Mouse (Mus musculus): ENCODE data around the gene Srgn. TPM values are rescaled to one million over a fixed set of nuclear protein-coding genes. Genes with fewer than 3 reads are reported as not detected.
A peak's percentile ranks its signal among the peaks of the same experiment; 100 is the strongest.
"Not testable (repeated sequence)": the region's sequence is repeated elsewhere in the genome, so short reads cannot be mapped to it uniquely, and the experiment has no call there.

The Srgn gene
- total RNA-seq, 2 experiments from 2014 or later, result 8.0 to 10.0 TPM

DNA sequence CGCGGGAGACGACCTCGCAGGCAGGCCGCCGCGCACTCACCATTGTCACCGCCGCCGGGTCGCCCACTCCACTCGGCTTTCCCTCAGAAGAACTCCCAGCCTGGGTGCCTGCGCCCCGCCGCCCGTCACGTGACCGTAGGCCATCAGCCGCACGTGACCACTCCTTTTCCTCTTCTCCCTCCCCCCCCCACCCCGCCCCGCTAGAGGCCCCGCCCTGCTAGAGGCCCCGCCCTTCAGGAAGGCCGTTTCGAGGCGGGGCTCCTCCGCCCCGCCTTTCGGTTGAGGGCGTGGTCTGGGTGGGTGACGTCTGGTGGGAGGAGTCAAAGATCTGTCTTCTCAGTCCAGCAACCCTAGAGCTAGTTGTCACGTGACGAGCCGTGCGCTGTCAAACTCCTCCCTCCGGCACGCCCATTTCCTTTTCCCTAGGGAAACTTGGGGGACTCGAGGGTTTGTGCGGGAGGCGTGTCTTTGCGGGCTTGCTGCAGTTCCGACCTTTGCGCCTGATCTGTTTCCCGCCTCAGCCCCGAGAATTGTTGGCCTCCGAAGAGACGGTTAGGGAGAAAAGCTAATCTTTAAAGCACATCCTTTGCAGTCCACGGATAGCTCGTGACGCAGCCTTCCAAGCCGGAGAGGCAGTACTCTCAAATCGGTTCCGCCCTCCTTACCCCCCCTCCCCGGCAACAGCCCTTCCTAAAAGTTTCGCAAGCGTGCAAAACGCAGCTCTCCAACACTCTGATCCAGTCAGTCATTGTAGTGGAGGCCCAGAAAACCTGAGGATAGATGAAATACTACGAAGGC is 40.4 kb downstream of the Srgn start, which contains the start of gene Vps26a:
Gene Vps26a, minus strand, starts transcription at position 188 of the 798 bp plus-strand sequence.
- DNase-seq (ENCODE audit: low spot score in 2 of 2), result peak; percentile 97 to 98

DNA sequence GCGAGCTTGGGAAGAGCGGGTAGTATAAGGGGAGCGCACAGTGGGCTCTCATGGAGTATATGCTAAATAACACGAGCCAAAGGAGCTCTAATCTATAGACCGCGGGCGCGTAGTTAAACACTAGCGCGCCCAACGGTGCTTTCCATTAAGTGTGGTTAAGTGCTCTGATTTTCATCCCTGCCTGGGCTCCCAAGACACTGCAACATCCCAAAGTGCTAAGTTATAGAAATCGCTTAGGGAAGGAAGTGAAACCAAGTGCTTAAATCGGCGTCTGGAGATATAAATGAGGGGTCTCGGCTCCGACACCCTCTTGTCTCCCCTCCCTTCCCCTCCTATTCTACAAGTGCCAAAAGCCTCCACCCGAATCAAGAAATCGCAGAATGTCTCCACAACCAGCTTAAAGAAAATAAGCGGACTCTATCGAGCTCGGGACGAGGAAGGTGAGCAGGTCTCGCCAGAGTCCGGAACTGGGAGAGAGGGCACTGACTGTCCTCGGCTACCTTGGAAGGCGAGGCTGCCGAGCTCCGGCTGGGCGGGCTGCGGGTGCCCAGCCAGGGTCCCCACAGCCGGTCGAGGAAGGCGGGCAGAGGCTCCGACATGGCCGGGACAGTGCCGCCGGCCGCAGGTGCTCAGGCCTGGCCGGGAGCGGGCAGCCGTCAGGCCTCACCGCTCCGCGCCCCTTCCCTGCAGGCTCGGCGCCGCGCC is 41.2 kb downstream of the Srgn start:
- DNase-seq (ENCODE audit: low spot score in 2 of 2), result peak in 1 of 2 experiments; percentile 3

DNA sequence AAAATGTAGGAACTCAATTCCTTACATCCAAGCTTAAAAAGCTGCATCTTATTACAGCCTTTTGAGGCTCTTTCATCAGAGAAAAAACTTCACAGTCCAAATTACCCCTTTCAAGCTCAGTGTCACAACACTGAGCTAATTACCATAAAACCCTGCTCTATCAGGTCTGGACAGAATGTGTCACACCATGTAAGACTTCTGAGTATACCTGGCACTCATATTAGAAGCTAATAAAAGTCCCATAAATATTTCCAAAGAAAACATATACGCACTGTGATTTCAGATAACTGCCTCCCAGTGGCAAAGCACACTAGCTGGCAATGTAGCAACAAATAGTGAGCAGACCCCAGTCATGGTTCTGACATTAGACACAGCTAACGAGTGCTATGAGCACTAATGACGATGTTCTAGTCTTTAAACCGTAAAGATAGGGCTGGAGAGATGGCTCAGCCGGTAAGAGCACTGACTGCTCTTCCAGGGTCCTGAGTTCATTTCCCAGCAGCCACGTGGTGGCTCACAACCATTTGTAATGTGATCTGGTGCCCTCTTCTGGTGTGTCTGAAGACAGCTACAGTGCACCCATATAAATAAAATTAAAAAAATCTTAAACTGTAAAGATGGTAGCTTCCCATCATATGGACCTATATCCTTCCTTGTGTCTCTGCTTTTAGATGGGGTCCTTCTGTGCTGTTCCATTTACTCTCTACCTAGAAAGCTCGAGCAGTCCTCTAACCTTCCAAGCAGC is 46.0 kb downstream of the Srgn start:
- DNase-seq (ENCODE audit: low spot score in 2 of 2), result no peak

DNA sequence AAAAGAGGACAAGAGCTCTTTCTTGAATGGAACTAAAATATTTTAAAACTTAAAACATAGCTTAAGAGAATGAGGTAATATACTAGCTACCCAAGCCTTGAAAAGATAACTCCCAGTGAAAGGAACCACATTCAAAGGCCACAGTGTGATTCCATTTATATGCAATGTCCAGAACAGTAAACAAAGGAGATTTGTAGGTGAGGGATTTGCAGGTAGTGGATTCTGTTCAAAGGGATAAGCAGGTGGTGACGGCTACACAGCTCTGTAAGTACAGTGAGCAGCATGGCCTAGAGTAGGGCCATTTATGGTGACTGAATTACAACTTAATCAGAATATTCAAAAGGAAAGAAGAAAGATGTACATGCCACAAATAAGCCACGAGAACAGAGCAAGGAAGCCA is 50.3 kb downstream of the Srgn start:
- no peak for DNase-seq (ENCODE audit: low spot score in 2 of 2)

DNA sequence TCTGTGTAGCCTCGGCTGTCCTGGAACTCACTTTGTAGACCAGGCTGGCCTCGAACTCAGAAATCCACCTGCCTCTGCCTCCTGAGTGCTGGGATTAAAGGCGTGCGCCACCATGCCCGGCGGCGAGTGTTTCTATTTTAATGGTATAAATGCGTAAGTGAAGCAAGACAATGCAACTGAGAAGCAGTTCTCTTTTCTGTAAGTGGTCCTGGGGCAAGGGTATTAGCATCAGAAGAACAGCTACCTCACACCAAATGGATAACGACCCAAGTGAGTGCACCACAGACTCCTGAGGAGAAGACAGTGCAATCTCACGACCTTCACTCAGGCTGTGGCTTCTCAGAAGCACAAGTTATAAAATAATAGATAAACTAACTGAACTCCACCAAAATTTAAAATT is 52.3 kb downstream of the Srgn start:
- no peak for DNase-seq (ENCODE audit: low spot score in 2 of 2)

DNA sequence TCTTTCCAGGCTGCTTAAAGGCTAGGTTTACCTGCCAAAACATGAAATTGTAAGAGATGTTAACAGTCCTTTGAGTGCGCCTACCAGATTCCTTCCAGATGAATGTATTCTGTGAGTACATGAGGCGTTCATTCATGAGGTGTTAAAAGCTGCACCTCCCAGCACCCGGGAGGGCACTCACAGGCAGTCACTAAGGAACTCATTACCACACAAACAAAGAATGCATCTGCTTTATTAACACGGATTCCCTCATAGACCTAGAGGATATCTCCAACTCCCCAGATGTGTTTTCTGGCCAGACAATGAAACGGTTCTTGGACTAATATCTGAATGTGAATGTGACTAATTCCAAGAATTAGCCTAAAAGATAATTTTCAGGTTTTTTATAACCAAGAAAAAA is 56.1 kb downstream of the Srgn start:
- DNase-seq (ENCODE audit: low spot score in 2 of 2), result no peak

DNA sequence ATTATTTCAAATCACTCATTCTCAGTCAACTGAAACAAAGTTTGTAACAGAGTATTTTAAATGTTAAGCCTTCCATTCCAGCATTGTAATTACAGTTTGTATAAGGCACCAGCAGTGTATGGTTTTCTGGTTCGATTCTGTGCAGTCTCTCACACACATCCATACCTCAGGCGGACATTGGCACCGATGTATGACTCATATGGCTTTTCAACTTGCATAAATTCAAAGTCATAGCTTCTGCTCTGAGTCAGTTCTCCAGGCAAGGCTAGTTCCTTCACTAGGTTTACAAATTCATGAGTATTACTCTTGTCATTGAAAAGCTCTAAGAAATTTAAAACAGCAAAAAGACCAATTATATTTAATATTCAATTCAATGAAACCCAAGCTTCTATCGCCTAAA is 57.5 kb downstream of the Srgn start:
- DNase-seq (ENCODE audit: low spot score in 2 of 2), result no peak

DNA sequence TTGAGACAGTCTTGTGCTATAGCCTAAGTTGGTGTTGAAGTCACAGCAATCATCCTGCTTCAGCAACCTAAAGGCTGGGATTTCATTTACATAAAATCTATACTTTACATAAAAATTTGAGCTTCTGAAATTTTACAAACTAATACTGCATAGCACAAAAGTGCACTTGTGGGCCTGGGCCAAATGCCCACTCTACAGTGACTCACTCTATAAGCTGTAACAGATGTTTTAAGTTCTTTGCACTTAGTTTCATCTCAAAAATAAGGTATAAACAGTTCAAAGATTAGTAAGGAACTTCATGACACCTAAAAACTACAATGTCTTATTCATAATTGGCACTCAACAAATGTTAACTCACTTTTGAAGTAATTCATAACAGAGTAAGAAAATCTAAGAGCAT is 65.9 kb downstream of the Srgn start:
- no peak for DNase-seq (ENCODE audit: low spot score in 2 of 2)

DNA sequence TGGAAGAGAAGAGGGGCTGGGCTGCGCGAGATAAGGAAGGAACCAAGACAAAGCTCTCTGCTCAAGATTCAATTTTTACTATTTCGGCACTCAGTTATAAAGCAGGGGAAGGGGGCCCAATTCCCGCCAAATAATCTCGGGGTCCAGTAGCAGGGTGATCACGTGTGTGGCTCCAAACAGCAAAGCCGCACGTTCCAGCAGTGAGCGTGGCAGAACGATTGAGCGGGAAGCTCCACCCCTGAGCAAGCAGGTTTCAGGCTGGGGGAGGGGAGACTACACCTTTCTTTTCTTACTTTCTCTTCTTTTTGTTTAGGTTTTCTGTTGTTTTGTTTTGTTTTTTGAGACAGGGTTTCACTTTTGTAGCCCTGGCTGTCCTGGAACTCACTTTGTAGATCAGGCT is 75.2 kb downstream of the Srgn start:
- DNase-seq (ENCODE audit: low spot score in 2 of 2), result not testable (repeated sequence)

DNA sequence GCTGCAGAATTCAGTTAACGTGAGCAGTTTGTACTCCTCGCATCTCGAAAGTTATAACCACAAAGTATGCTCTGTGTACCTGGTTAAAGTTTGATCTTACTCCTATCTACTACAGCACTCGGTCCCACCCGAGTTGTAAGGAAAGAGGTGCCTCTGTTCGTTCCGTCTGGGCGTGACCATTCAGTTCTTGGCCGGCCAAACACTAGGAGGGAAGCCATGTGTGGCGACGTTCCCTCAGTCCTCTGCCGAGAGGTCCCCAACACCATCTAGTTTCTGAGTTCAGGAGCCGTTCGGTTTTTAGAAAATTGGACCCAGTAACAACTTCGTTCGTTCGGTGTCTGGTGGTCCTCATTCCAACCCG is 77.0 kb downstream of the Srgn start:
- DNase-seq (ENCODE audit: low spot score in 2 of 2), result no peak

DNA sequence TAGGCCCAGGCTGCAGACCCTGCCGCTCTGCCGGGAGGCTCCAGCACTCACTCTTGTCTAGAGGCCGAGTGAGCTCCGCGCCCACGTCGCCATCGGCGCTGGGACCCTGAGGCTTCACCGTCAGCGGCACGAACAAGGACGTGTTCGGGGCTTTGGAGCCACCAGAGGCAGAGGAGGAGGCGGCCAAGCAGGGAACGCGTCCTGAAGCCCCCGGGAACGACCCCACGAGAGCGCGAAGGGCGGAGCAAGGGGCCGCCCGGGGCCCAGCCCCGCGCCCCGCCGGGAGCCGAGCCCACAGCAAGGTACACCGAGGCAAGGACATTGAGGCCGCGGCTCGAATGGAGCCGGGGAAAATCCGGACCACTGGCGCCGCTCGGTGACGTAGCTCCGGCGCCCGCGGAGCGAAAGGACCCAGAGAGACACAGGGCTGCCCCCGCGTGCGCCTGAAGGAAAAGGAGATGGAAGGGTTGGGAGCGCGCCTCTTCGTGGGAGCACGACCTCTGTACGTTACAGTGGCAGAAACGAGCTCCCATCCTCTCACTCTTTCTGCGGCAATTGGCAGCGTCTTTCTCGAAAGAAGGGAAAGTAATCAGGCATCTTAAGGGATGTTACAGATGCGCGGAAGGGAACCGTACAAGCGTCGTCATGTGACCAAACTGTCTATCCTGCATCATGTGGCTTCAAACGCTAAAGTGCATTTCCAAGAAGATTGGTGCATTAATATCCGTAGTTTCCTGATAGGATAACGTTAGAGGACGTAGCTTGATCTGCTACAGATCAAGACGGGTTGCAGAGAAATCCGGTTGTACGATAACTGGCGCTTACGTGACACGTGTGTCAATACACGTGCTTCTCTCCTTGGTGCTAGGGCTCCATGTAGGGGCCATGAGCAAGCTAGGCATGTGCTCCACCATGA is 77.6 kb downstream of the Srgn start, which contains the start of the genes 4930507D05Rik and Supv3l1:
Gene 4930507D05Rik, plus strand, starts transcription at position 126 of the 916 bp plus-strand sequence.
Gene Supv3l1, minus strand, starts transcription at position 375 of the 916 bp plus-strand sequence.
- DNase-seq (ENCODE audit: low spot score in 2 of 2), result peak; percentile 89 to 90

Other genes with a start within 250 kb of the Srgn start
- gene Hk1, start 147.5 kb downstream of the Srgn start, total RNA-seq (2021), result 100 to 1,000 TPM; 311 to 318 TPM
- gene Hkdc1, start 105.0 kb downstream of the Srgn start, total RNA-seq (2021), result 1 to 10 TPM; 5.9 to 7.2 TPM
- gene 4930507D05Rik, start 78.0 kb downstream of the Srgn start, total RNA-seq (2021), result 1 to 10 TPM in 1 of 2 experiments, under 1 TPM in 1; 0.72 to 1.3 TPM
- 10 to 100 TPM; 22.0 to 23.7 TPM for gene Supv3l1, start 77.7 kb downstream of the Srgn start, total RNA-seq (2021)
- 10 to 100 TPM; 49.5 to 51.0 TPM for gene Vps26a, start 40.6 kb downstream of the Srgn start, total RNA-seq (2021)
- gene Kif1bp, start 51.0 kb upstream of the Srgn start, total RNA-seq (2021), result 100 to 1,000 TPM; 179 to 185 TPM
- 10 to 100 TPM; 21.1 to 21.3 TPM for gene Ddx21, start 74.8 kb upstream of the Srgn start, total RNA-seq (2021)
- 100 to 1,000 TPM in 1 of 2 experiments, 10 to 100 TPM in 1; 89.0 to 101 TPM for gene Ddx50, start 123.8 kb upstream of the Srgn start, total RNA-seq (2021)
- gene Stox1, start 198.7 kb upstream of the Srgn start, total RNA-seq (2021), result 1 to 10 TPM; 3.3 to 4.4 TPM

Measured in left cerebral cortex, adult 18-20 months (tissue).